Mouse (Mus musculus): ENCODE measurements around the gene Vmn1r13.
"Not testable (repeated sequence)": the region's sequence is repeated elsewhere in the genome, so short reads cannot be mapped to it uniquely, and the experiment has no call there.

The Vmn1r13 gene

DNA sequence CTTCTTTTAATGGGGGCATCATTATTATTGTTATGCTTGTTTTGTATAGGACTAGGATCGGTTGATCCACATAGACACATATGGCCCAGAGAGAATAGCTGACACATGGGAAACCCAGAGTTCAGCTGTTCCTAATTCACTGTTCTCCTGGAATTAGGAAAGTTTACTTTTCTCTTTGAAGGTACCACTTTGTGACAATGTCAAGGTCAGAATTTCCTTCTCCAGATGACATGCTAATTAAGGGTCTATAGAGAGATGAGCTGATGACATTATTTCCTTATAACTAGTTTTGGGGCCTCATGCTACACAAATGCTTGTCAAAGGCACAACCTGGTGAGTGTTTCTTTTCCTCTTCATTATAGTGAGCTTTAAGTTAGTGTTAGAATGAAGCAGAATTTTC, at the start of gene Vmn1r13:
TSS of gene Vmn1r13 (plus strand) at position 301 of the 400 bp plus-strand sequence.
- in situ Hi-C loops (cut with MseI, MboI) = not testable (repeated sequence)

DNA sequence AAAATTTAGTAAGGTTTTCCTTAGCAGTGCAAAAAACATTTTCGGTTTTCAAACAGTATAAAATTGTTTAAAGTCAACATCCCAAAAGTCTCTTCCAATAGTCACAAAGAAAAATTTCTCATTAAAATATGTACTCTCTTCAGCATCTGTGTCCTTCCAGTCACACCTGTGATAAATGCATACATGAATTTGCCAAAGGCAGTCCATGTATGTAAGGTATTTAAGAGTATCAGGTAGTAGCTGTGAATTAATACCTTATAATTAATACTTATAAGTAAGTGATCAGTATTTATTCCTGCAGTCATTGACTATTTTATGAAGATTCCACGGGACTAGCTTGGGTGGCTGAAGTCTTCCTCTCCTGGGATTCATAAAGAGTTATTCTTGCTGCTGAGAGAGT, 46.5 kb upstream of the Vmn1r13 start, which contains the start of gene Vmn1r12:
TSS of gene Vmn1r12 (plus strand) at position 301 of the 400 bp plus-strand sequence.
- in situ Hi-C loops (cut with MseI, MboI) = no loop called here

DNA sequence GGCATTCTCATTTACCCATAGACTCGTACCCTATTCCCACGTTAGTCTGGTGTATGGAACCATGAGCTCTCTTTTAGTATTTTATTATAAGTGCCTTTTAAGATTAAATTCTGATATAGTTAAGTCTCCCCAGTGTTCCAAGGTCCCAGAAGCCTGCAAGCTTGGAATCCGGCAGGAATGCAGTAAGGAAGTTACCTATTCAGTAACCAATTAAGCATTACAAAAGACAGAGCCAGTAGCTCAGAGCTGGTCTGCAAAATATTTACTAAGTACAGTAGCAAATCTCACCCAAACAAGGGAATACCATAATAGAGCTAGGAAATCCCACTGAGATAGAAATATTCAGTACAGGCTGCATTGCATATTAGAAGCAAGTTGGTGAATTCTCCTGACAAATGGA, 13.1 kb upstream of the Vmn1r13 start:
- in situ Hi-C loops (cut with MseI, MboI) = not testable (repeated sequence)

DNA sequence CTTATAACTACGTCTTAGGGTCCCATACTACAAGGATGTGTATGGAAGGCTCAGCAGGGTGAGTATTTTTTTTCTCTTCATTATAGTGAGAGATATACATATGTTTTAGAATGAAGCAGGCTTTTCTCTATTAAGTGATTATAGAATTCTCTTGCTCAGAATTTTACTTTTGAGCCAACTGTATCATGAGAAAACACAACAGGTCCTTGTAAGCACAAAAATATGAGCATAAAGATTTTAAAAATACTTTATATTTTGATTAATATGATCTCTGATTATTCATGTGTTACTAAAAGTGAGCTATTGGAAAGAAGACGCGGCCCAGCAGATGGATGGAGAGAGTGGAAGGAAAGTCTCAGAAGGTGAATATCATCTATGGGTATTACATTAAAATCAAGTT, 28.3 kb downstream of the Vmn1r13 start, which contains the start of gene Vmn1r14:
TSS of gene Vmn1r14 (plus strand) at position 301 of the 400 bp plus-strand sequence.
- in situ Hi-C loops (cut with MseI, MboI) = no loop called here

DNA sequence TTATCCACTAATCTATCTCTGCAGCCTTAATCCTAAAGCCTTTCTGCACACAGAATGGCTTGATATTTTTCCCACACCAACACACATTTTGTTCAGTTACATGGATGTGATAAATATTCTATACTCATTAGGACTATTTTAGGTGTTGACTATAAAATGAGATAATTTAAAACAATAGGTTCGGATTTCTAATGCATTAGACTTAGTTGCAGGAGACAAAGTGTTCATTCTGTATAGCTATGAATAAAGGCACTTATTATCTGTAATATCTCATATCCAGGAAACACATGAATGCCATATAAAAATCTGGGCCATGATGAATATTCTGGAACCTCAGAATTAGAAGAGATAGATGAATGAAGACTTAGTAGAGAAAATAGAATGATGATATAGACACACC, 54.6 kb downstream of the Vmn1r13 start, which contains the start of gene Vmn1r15:
TSS of gene Vmn1r15 (plus strand) at position 301 of the 400 bp plus-strand sequence.
- in situ Hi-C loops (cut with MseI, MboI) = no loop called here

DNA sequence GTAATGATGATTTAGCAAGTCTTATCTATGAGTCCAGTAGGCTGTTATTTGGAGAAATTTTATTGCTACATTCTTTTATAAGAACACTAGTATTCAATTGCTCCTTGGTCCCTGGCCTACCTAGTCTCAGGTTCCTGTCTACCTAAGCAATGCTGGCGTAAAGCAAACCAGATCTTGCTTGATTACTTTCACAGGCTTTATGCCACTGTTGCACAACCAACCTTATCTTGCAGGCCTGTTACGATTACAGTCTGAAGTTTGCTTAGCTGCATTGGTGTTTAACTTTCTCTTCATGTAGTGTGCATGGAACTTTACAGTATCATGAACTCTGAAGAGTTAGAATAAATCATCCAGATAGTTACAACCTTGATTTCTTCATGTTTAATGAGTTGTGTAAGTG, 57.9 kb downstream of the Vmn1r13 start:
- in situ Hi-C loops (cut with MseI, MboI) = no loop called here
